Mouse (Mus musculus) ES-Bruce4 (cell line): ENCODE data around the gene Cbfa2t2. TPM values are rescaled to one million over a fixed set of nuclear protein-coding genes. Genes with fewer than 3 reads are reported as not detected.

Experiments used
- H3K27ac ChIP-seq: 2 replicates; pipeline ENCODE4 v1.5.1; 2012; ENCODE audit warnings: low read length, inconsistent platforms; ENCODE audit not compliant: insufficient read depth
- H3K27me3 ChIP-seq: 2 replicates; pipeline ENCODE4 v1.6.1; 2012; ENCODE audit warnings: mild to moderate bottlenecking, low read length, inconsistent platforms; ENCODE audit not compliant: control insufficient read depth, poor library complexity, insufficient read depth, severe bottlenecking
- H3K36me3 ChIP-seq: 2 replicates; pipeline ENCODE4 v1.6.1; 2012; ENCODE audit warnings: inconsistent platforms, mild to moderate bottlenecking, low read length, moderate library complexity; ENCODE audit not compliant: control insufficient read depth, poor library complexity, insufficient read depth, severe bottlenecking
- H3K4me1 ChIP-seq: one replicate; pipeline ENCODE4 v1.8.1; 2011; ENCODE audit warnings: low read length; ENCODE audit not compliant: control insufficient read depth, insufficient read depth
- H3K4me3 ChIP-seq: 2 replicates; pipeline ENCODE4 v1.5.1; 2011; ENCODE audit warnings: low read depth, mild to moderate bottlenecking, low read length
- H3K9ac ChIP-seq: 2 replicates; pipeline ENCODE4 v1.6.1; 2012; ENCODE audit warnings: low read depth, mild to moderate bottlenecking, inconsistent platforms; ENCODE audit not compliant: poor library complexity, severe bottlenecking
- H3K9me3 ChIP-seq: replicated peaks from 2 replicates; pipeline ENCODE4 v1.6.1; 2012; ENCODE audit warnings: mild to moderate bottlenecking, low read length, inconsistent platforms; ENCODE audit not compliant: control insufficient read depth, poor library complexity, insufficient read depth, severe bottlenecking
- CTCF ChIP-seq: IDR thresholded peaks from one replicate; pipeline ENCODE4 v1.8.1; 2011; ENCODE audit warnings: low read depth, low read length
- EP300 ChIP-seq: IDR thresholded peaks from 2 replicates; pipeline ENCODE4 v1.6.1; 2011; ENCODE audit warnings: low read depth, low read length; ENCODE audit not compliant: insufficient read depth
- POLR2A ChIP-seq: IDR thresholded peaks from one replicate; pipeline ENCODE4 v1.8.1; 2011; ENCODE audit warnings: low read length; ENCODE audit not compliant: insufficient read depth
- polyA plus RNA-seq: library from polyadenylated mRNA; stranded (reverse); fragments of >200 nt; gene quantifications from 2 replicates; pipeline ENCODE4 v1.2.4, GENCODE M21; 2011; ENCODE audit warnings: low read depth; ENCODE audit not compliant: missing spikeins, insufficient read depth, insufficient read length

The Cbfa2t2 gene
- polyA plus RNA-seq, 1 experiment, result 79.9 TPM

GRCm38 (mm10) chr2:154500758-154501157, 64.5 kb downstream of the Cbfa2t2 start:
- Histone ChIP-seq H3K9me3 (no peaks in the 10 kb centered on the region), H3K4me3 (no peak overlapping the region), H3K27ac (no peak overlapping the region; the same call in 1 of the 2 replicates), H3K27me3 (no peaks in the 10 kb centered on the region), H3K4me1 (peaks cover 7% of the 10 kb centered on the region), H3K9ac (no peak overlapping the region), H3K36me3 (peaks cover 49% of the 10 kb centered on the region)
- TF ChIP-seq EP300 (no peak), CTCF (no peak), POLR2A (no peak)

- Histone ChIP-seq H3K9me3 (no peaks in the 10 kb centered on the region), H3K4me1 (no peaks in the 10 kb centered on the region), H3K9ac (no peak overlapping the region), H3K27ac (no peak overlapping the region), H3K4me3 (no peak overlapping the region), H3K27me3 (no peaks in the 10 kb centered on the region), H3K36me3 (peaks cover 76% of the 10 kb centered on the region)
- TF ChIP-seq POLR2A (no peak), CTCF (no peak), EP300 (no peak)
These were observed 70.8 kb downstream of the Cbfa2t2 start for GRCm38 (mm10) chr2:154507076-154507475.

- H3K36me3 ChIP-seq, result peaks cover 76% of the 10 kb centered on the region
- no peak overlapping the region for H3K4me3 ChIP-seq
- no peak overlapping the region for H3K9ac ChIP-seq
- no peaks in the 10 kb centered on the region for H3K27me3 ChIP-seq
- H3K9me3 ChIP-seq, result no peaks in the 10 kb centered on the region
- TF ChIP-seq POLR2A (no peak), EP300 (0 out of 2 replicates have a peak, but pooled peaks have one; percentile 20), CTCF (peak; percentile 31)
- H3K27ac ChIP-seq, result peak overlapping the region; percentile 49
- H3K4me1 ChIP-seq, result no peaks in the 10 kb centered on the region
These were observed 71.4 kb downstream of the Cbfa2t2 start for GRCm38 (mm10) chr2:154507566-154508283.

GRCm38 (mm10) chr2:154508450-154508849, 72.2 kb downstream of the Cbfa2t2 start:
- Histone ChIP-seq H3K27me3 (no peaks in the 10 kb centered on the region), H3K4me3 (no peak overlapping the region), H3K27ac (no peak overlapping the region), H3K4me1 (no peaks in the 10 kb centered on the region), H3K9ac (no peak overlapping the region), H3K9me3 (no peaks in the 10 kb centered on the region), H3K36me3 (peaks cover 76% of the 10 kb centered on the region)
- no peak for TF ChIP-seq EP300
- no peak for TF ChIP-seq CTCF
- TF ChIP-seq POLR2A, result no peak

- Histone ChIP-seq H3K27me3 (no peaks in the 10 kb centered on the region), H3K9me3 (no peaks in the 10 kb centered on the region), H3K4me3 (no peak overlapping the region), H3K27ac (no peak overlapping the region), H3K4me1 (no peaks in the 10 kb centered on the region), H3K36me3 (peaks cover 70% of the 10 kb centered on the region), H3K9ac (no peak overlapping the region)
- TF ChIP-seq CTCF, result no peak
These were observed 73.9 kb downstream of the Cbfa2t2 start for GRCm38 (mm10) chr2:154510141-154510540.

GRCm38 (mm10) chr2:154516944-154517343, 80.7 kb downstream of the Cbfa2t2 start:
- Histone ChIP-seq H3K4me3 (no peak overlapping the region), H3K27ac (no peak overlapping the region), H3K9ac (no peak overlapping the region), H3K27me3 (no peaks in the 10 kb centered on the region), H3K36me3 (peaks cover 74% of the 10 kb centered on the region), H3K9me3 (no peaks in the 10 kb centered on the region), H3K4me1 (no peaks in the 10 kb centered on the region)
- no peak for TF ChIP-seq EP300
- TF ChIP-seq CTCF, result no peak
- TF ChIP-seq POLR2A, result no peak
